Mouse (Mus musculus) small intestine, adult 2 months (tissue): ENCODE measurements around the gene Mreg.

ENCODE experiments used
- CTCF ChIP-seq: fragments of 200-500 bp; IDR thresholded peaks from 2 replicates; pipeline ENCODE4 v1.5.1; 2012; ENCODE audit warnings: low read depth, mild to moderate bottlenecking, control low read depth, inconsistent platforms, low read length, moderate library complexity, mixed read lengths; ENCODE audit not compliant: insufficient replicate concordance, insufficient read length; ENCODE audit errors: extremely low read depth
- POLR2A ChIP-seq: fragments of 200-500 bp; IDR thresholded peaks from 2 replicates; pipeline ENCODE4 v1.6.1; 2012; ENCODE audit warnings: low read depth, mild to moderate bottlenecking, control low read depth, inconsistent platforms, low read length, moderate library complexity

DNA sequence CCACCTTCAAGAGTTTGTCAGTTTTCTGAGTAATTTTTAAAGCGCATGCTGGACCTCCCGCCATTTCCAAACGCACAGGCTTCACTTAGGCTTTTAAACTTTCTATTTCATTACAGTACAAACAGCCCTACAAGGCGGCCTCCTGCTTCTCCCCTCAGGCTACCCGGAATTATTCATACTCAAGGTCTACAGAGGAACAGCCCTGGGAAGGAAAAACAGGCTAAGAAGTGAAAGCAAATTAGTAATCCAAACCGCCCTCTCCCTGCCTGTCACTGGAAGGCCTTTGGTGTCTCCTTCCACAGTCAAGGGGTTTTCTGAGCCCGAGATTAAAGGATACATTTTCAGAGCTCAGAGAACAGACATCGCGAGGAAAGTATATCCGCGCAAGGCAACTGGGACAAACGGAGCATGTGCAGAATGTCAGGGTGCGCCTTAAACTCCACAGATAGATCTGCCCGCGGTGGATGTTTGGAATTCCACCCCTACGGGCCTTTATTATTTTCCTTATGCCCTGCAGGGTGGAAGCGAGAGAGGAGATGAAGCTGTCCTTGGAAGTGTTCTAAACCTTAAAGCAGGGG is 90.4 kb downstream of the Mreg start:
- TF ChIP-seq CTCF (no peak), POLR2A (no peak)
